Mouse (Mus musculus): ENCODE measurements around the gene Zfp277.

Zfp277 gene

GRCm38 (mm10) chr12:40445206-40445605 is 496 bp downstream of the Zfp277 start:
- no peak for DNase-seq (ENCODE audit: low spot score)

- no peak for DNase-seq (ENCODE audit: low spot score)
These were observed 7.7 kb downstream of the Zfp277 start for GRCm38 (mm10) chr12:40438049-40438448.

GRCm38 (mm10) chr12:40434101-40434500 is 11.6 kb downstream of the Zfp277 start:
- no peak for DNase-seq (ENCODE audit: low spot score)

- DNase-seq (ENCODE audit: low spot score): no peak
These were observed 14.6 kb downstream of the Zfp277 start for GRCm38 (mm10) chr12:40431075-40431474.

- no peak for DNase-seq (ENCODE audit: low spot score)
These were observed 15.7 kb downstream of the Zfp277 start for GRCm38 (mm10) chr12:40429976-40430375.

- no peak for DNase-seq (ENCODE audit: low spot score)
These were observed 18.1 kb downstream of the Zfp277 start for GRCm38 (mm10) chr12:40427606-40428005.

GRCm38 (mm10) chr12:40424991-40425390 is 20.7 kb downstream of the Zfp277 start:
- no peak for DNase-seq (ENCODE audit: low spot score)

GRCm38 (mm10) chr12:40417257-40417656 is 28.4 kb downstream of the Zfp277 start:
- DNase-seq (ENCODE audit: low spot score): no peak

GRCm38 (mm10) chr12:40415312-40415925 is 30.3 kb downstream of the Zfp277 start:
- DNase-seq (ENCODE audit: low spot score): no peak

- DNase-seq (ENCODE audit: low spot score): no peak
These were observed 30.9 kb downstream of the Zfp277 start for GRCm38 (mm10) chr12:40414682-40415311.

GRCm38 (mm10) chr12:40399812-40400211 is 45.9 kb downstream of the Zfp277 start:
- DNase-seq (ENCODE audit: low spot score): no peak

- no peak for DNase-seq (ENCODE audit: low spot score)
These were observed 46.3 kb downstream of the Zfp277 start for GRCm38 (mm10) chr12:40399386-40399785.

- no peak for DNase-seq (ENCODE audit: low spot score)
These were observed 46.8 kb downstream of the Zfp277 start for GRCm38 (mm10) chr12:40398916-40399315.

GRCm38 (mm10) chr12:40392869-40393268 is 52.8 kb downstream of the Zfp277 start:
- DNase-seq (ENCODE audit: low spot score): no peak

GRCm38 (mm10) chr12:40391262-40391661 is 54.4 kb downstream of the Zfp277 start:
- no peak for DNase-seq (ENCODE audit: low spot score)

GRCm38 (mm10) chr12:40387786-40388185 is 57.9 kb downstream of the Zfp277 start:
- no peak for DNase-seq (ENCODE audit: low spot score)

- no peak for DNase-seq (ENCODE audit: low spot score)
These were observed 60.4 kb downstream of the Zfp277 start for GRCm38 (mm10) chr12:40385301-40385700.

GRCm38 (mm10) chr12:40383718-40384117 is 62.0 kb downstream of the Zfp277 start:
- no peak for DNase-seq (ENCODE audit: low spot score)

GRCm38 (mm10) chr12:40382539-40382938 is 63.2 kb downstream of the Zfp277 start:
- DNase-seq (ENCODE audit: low spot score): no peak

GRCm38 (mm10) chr12:40381824-40382223 is 63.9 kb downstream of the Zfp277 start:
- DNase-seq (ENCODE audit: low spot score): no peak

GRCm38 (mm10) chr12:40381173-40381801 is 64.4 kb downstream of the Zfp277 start:
- DNase-seq (ENCODE audit: low spot score): no peak

- no peak for DNase-seq (ENCODE audit: low spot score)
These were observed 66.2 kb downstream of the Zfp277 start for GRCm38 (mm10) chr12:40379538-40379923.

All from testis, postnatal 10 days (tissue).